Mouse (Mus musculus): ENCODE results near the gene Serinc5.
"Not testable (repeated sequence)": the region's sequence is repeated elsewhere in the genome, so short reads cannot be mapped to it uniquely, and the experiment has no call there.

The Serinc5 gene

DNA sequence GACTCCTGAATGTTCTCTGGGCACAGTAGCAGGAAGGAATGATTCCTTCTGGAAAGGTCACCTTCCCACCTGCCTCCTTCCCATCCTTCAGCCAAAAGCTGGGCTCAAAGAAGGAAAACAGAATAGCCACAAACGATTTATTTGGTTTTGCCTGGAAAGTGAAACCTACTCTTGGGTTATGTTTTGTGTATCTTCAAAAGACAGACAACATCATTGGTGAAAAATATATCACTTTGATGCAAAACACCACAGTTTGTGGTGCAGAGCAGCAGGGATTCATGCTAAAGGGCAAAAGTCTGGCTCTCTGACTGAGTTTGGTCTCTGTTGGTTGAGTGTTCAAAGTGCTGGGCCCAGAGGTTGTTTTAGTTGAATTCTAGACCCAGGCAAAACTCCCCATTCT is 60.8 kb downstream of the Serinc5 start:
- no peak for DNase-seq

DNA sequence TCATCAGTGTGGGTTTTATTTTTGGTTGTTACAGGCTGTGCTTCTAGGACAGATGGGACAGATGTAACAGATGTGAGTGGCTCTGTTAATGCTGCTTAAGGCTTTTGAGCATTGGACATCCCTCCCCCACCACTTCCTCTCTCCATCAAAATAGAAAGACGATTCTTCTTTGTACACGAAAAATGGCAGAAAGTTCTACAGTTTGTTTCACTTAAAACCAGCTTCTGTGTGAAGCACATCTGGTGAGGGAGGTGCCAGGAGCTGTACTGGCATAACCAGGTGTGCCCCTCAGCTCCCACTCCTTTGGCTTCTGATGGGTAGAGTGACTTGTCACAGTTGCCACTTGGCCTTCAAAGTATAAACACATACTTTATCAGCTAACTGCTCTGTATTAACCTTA is 63.8 kb downstream of the Serinc5 start:
- DNase-seq = no peak

DNA sequence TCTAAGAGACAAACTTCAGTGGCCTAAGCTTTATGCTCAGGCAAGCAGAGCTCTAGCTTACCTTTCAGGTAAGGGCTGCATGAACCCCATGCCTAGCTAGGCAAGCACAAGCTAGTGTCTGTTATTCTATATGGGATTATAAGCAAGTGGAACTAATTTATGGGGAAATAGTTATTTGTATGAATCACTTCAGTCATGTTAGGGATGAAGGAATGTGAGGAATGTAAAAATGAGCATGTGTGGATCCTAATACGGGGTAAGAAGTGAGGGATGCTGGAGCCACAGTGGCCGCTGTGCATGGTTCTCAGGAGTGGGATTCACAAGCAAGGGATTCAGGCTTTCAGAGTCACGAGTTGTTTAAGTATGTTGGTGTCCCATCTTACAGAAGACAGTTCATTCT is 64.4 kb downstream of the Serinc5 start:
- no peak for DNase-seq

DNA sequence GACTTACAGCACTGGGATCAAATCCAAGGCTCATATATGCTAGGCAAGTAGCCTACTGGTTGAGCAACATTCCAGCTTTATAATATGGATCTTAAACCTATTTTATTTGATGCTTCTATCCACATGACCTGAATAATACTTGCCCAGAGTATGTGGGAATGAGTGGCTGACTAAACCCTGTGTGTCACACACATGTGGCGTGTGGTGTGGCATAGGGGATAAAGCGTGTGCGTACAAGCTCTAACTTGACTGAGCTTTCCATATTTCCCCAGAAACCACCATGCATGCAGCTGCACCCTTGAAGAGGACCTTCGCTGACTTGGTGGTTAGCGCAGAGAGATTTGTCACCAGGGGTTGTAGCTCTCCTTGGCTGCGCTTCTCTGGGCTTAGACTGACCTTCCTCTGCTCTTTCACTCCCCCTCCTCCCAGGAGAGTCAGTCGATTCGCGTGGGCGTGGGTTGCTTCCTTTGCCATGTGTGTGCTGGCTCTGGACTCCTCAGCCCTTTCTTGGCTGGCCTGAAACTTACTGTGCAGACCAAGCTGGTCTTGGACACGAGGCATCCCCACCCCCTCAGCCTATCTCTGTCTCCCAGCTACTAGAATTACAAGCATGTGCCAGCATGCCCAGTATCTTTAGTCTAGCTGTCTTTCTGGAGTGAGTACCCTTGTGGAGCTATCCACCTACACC is 65.2 kb downstream of the Serinc5 start:
- DNase-seq = no peak

DNA sequence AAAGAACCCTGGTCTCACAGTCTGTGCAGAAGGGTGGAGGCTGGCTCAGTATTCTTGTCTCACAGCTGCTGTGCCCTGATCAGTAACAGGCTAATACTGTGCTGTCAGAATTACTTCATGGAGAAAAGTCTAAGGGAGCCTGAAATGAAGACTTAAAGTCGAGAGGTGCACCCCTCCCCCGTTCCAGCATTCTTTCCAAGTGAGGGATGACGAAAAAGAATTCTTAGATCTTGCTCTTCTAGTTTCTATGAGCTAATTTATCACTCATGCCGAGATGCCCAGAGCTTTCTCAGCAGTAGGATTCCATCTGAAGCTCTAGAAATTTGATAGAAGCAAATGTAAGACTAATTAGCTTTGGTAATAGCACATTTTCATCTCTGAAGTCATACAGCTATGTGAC is 66.8 kb downstream of the Serinc5 start:
- DNase-seq = no peak

DNA sequence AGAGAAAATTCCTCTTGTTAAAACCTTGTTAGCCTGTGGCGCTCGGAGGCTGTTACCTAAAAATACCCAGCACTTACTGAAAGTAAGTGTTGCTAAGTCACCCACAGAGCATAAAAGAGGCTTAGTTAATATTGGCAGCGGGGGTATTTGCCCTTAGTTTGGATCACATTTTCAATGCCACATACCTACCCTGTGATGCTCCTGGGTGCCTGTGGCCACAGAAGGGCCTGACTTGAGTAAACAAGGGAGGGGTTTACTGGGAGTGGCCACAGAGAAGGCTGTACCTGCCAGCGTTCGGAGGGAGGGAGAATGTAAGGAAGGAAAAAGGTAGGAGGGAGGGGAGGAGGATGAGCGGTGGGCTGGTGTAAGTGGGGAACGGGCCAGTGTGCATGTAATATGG is 68.8 kb downstream of the Serinc5 start:
- DNase-seq = no peak

DNA sequence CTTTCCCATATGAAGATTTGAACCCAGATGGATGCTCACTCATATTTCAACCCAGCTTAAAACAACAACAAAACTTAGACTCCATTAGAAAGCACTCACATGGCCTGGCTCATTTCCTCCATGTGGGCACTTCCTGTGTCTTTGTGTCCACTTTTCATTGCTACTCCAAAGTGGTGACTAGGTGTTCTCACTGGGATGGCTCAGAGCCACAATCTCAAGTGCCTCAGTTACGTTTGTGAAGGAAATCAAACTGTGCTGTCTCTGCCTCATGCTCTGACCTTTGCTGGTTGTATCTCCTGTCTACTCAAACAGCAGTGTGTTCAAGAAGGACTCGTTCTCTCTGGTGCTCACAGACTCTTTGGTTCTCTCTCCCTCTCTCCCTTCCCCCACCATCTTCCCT is 70.7 kb downstream of the Serinc5 start:
- no peak for DNase-seq

DNA sequence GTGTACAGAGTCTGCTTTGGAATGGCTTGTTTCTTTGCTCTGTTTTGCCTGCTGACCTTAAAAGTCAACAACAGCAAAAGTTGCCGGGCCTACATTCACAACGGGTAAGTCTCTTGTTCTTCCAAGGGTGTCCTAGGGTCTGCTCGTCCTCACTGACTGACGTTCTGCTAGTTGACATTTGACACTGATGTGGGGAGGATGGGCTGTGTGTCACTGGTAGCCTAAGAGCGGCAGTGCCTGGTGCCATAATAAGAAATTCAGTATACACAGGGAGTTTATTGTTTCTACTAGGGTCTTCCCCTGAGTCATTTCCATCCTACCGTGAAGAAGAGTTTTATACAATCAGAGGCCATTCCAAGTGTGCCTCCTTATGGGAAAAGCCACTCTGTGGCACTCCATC is 71.9 kb downstream of the Serinc5 start:
- DNase-seq = no peak

DNA sequence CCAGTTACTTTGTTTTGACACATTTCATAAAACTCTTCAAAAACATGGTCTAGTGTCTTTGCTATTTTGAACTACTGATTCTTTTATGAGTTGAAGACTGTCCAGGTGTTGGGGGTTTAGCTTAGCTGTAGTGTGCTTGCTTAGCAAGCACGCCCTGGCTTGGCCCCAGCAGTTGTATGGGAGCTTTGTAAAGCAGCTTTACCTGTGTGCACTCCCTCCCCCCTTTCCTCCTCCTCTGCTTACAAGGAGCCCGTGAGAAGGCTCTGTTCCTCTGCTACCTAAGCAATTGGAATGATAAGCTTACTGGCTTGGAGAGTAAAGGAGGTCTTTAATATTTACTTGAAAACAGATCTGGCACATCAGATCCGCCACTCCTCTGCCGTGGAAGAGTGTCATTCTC is 72.6 kb downstream of the Serinc5 start:
- no peak for DNase-seq

DNA sequence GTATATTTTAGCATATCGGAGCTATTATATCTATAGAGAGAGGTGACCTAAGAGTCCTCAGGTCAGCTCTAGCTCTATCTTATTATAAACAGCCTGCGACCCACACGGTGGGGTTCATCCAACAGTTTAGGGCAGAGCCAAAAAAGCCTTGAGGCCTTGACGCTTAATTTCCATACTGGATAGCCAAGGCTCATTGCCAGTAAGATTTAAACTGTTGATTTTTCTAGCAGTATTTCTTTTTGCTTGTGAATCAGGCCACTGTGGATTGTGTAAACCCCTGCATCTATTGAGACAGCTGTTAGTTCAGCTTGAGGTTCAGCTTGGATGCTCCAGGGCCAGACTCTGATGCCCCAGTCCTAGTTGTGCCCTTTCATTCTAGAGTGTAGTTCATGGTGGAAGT is 73.4 kb downstream of the Serinc5 start:
- DNase-seq = no peak

DNA sequence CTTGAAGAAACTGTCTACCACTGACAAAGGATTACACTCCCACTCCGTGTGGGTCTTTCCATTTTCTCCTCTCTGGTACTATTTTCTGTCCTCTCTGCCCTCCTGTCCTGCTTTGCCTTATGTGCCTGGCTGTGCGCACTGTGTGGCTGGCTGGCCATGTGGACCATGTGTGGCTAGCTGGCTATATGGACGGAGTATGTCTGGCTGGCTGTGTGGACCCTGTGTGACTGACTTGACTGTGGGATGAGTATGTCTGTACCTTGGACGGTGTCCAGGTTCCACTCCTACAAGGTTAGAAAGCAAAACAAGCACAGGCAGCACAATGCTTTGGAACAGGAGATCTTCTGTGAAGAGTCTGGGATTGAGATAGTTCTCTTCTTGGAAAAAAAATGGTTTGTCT is 74.4 kb downstream of the Serinc5 start:
- DNase-seq = no peak

DNA sequence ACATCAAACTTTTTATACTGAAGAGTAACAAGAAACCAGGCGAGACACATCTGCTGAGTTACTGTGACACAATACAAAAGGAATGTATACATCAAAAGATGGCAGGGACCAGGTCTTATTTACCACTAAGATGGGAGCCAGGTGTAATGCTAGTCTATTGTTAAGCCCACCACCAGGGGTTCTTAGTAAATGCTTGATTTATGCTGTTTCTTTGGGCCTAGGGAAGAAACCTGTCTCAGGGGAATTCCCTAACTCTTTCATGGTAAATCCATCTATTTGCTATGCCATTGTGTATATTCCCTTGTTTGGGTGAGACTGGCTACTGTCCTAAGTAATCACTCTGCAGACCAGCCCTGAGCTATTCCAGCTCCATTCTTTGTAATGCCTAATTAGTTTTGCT is 76.3 kb downstream of the Serinc5 start:
- not testable (repeated sequence) for DNase-seq

DNA sequence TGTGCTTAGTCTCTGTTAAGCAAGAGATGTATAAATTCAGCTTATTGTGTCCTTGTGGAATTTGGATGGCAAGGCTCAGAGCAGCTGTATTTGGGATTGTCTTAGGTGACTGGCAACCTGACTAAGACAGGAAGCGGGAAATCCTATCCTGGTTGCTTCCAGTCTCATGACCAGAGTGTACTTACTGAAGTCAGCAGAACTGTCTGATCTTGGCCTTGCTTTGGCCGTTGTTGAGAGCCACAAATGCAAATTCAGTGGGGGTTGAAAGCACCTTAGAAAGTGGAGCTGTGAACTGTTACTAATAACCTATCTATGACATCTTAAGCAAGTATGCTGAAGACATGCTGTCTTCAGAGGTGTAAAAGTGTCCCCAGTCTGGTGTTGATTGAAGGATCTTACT is 78.2 kb downstream of the Serinc5 start:
- DNase-seq = no peak

DNA sequence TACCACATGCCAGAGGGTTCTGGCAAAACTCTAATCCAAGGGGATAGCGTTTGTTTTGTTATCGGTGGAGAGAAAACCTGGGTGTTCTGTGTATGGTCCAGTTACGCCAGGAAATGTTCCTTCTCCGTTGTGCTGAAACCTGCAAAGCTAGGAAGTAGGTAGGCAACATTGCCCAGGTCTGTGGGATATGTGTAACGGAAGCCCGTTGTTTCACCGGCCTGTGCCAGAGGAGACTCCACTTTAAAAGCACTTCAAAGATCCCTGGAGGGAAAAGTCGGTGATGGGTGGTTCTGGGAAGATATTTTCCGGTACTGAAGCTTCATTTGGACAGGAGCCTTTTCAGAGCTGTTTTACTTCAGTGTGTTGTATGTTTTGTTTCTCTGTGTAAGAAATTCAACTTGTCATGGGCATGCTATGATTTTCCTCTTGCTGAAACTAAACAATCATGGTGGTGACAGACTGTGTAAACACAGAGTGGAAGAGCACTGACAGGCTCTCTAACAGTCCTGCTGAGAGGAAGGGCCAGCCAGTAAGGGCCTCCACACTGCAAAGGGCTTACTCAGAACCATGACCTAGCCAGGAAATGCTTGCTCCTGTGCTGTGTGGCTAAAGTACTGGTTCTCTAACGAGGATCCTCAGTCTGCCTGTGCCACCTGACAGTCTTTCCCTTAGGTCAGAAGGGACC is 83.1 kb downstream of the Serinc5 start:
- no peak for DNase-seq

DNA sequence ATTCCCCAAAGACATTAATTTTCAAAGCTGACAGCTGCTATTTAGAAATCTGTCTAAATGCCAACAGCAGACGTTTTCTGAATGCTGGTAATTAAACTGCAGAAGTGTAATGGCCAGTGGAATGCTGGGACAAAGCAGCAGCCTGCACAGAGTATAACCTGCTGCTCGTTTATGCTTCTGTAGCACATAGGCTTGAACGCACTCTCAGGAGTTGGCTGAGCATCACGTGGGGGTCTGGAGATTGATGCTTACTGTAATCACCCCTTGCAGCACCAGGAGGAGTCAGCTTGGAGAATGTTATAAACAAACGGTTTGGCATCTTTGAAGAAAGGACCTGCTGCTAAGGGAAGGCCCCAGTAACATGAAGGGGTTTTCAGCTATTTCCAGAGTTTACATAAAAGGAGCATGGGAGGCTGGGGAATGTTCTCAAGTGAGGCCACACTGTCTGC is 85.6 kb downstream of the Serinc5 start:
- DNase-seq = no peak

DNA sequence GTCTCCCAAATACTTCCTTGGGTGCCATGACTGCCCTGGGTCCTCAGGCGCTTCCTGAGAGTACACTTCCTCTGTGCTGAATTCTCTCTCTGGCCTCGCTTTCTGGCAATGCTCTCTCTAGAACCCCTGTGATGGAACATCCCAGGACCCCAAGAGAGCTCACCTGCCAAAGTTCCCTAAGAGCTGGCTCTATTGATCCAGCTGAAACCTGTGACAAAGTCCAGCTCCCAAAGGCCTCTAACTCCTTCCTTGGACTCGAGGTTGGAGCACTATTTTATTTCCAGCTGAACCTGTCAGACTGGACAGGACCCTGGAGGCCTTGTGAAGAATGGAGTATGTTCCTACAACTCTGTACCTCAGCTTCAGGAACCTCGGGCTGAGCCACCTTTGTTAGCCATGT is 86.2 kb downstream of the Serinc5 start:
- no peak for DNase-seq

DNA sequence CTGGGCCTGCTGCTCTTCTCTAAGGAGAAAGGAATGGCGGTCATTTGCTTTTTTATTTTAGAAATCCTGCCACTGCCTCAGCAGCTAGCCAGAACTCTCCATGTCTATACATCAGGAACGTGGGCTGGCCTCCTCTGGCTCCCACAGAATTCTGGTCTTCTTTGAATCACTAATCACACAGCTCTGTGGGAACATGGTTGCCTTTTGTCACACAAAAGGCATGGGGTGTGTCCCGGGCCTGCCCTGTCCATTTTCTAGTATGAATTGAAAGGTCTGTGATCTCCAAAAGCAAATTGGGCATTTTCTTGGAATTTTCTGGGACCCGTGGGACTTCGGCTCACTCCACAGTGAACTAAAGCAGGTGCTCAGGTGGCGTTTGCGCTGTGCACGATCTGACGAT is 87.9 kb downstream of the Serinc5 start:
- no peak for DNase-seq

DNA sequence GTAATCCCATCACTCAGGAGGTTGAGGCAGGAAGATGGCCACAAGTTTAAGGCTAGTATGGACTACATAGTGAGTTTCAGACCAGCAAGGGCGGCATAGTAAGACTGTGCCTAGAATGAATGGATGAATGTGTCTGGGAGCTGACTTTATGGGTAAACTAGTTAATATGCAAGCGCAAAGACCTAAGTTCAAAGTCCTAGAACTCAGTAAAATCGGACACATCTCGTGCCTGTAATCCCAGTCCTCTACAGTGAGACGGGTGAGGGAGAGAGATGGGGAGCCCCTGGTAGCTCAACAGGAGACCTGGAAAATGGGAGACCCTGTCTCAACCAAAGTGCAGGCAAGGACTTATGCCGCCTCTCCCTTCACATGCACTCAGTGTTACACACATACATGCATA is 88.5 kb downstream of the Serinc5 start:
- DNase-seq = no peak

DNA sequence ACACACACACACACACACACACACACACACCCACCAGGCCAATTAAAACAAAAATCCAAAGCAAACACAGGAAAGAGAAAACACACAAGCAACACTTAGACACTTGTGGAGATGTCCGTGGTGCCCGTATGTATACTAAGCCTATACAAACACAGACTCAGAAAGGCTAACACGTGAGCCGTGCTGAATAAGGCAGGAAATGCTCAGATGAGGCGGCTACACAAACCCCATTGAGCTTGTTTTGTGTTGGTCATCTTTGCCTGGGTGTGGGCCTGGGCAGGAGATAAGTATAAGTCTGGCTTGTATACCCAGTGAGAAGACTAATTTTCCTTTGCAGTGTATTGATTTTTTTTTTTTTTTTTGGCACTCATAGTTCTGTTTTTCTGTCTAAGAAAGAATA is 91.1 kb downstream of the Serinc5 start:
- DNase-seq = no peak

DNA sequence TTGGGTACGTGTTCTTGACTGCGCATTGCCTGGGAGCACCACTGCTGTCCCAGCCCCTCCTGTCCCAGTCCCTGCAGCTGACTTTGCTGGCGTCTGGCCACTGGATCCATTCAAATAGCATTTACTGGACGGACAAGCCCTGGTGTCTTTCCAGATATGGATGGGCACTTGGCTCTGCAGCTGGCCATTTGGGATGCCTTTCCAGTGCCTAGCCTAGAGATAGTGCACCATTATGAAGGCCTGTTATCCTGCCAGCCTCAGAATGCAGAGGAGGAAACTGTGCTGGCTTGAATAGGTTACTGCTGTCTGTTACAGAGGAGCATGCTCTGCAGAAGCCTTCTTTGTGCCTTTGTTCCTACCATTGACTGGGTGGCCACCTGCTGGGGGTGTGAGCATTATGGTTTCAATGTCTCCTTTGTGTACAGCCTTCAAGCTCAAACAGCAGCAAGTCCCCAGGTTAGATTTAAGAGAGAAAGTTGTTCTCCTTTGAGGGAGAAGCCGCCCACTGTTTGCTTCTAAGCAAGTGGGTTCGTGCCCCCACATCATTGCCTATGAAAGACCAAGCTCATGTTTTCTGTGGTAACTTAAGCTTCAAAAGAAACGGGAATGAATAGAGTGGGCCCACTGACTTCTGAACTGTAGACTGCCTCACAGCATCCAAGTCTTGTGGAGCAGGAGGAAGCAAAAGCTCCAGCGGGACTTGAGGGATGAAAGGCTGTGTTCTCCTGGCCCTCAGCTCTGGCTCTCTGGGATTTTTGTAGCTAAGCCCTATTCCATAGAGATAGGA is 92.5 kb downstream of the Serinc5 start:
- peak; percentile 36 for DNase-seq

DNA sequence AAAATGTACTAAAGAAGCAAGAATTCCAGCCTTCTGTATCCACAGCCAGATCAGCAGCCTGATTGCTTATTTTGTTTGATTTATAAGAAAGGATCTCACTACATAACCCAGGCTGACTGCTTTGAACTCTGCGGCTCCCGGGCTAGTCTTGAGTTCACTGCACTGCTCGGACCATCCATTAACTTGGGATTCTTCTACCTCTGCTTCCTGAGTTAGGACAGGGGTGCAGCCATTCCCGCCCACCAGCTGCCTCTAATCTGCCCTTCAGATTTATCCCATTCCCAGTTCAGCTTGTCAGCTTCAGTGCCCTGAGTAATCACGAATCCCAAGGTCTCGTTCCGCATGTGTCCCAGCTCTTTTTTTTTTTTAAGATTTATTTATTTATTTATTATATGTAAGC is 93.3 kb downstream of the Serinc5 start:
- DNase-seq = no peak

DNA sequence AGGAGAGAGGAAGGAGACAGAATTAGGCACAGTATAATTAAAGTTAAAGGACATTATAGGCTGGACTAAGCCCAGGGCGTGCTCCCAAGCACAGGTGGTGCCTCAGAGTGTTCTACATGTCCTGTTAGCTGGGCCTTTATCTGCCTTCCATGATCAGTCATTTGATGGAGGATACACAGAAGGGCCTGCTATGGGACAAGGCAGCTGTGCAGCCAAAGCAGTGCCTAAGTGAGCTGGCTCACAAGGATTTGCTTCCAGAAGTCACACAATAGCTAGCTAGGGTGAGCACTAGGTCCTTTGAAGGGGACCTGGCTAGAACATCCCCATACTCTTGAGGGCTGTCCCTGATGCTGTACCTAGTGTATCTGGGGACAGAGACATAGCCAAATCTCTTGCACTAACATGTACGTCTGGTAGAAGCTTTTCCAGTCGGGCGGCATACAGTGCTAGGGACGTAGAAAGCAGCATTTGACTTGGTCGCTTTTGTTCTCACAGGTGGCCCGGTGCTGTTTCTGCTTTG is 94.2 kb downstream of the Serinc5 start:
- no peak for DNase-seq

DNA sequence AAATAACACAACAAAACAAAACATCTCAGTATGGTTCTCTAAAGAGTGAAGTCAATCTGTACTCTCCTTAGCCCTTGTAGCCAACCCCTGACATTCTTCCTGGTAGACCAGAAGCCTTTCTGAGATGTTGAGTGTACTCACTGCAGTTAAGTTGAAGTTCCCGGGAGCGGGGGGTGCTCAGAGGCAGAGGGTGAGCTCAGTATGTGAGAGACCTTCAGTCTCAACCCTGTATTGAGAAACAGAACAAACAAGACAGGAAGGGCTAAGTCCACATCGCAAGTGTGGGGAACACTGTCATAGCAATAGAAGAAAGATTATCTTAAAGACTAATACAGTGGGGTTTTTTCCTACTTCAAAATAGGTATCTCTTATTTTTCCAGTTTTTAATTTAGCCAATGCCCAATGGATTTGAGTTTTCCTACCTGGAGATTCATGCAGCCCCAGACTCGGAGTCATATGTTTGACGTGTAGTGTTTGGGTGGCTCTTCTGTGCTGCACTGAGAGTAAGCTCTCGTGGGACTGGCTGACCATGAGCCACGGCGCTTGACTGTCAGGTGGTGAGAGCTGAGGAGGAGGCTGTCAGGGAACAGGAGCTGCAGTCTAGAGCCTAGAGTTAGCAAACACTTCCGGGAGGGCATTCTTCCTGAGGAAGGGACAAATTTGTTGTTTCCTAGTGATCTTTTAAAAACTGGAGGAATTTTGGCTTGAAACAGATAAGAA is 95.6 kb downstream of the Serinc5 start:
- no peak for DNase-seq

All from right cerebral cortex, postnatal 25 days (tissue).